Mouse (Mus musculus) thymus, postnatal 4 days (tissue): ENCODE data around the gene Psrc1.

Experiments used
- DNase-seq: peaks from one replicate; pipeline ENCODE4 v3.0.0; 2021

Gene Psrc1

DNA sequence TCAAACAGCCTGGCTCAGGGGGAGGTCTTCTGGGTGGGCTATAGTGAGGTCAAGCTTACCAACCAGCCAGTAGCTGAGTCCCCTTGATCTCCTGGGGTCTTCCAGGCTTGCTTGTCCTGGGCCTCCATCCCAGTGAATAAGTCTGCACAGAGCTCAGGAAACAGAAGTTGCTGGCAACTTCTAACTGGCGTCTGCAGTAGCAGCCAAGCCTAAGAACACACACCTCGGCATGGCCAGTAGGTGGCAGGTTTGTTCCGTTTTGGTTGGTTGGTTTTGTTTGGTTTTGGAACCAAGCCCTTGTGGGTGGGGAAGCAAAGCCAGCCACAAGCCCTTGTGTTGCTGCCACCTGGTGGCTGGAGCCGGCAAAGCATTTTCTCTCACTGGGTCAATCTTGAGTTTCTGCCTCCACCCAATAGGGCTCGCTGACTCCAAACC lies 5.5 kb downstream of the Psrc1 start:
- peak; percentile 98 for DNase-seq

DNA sequence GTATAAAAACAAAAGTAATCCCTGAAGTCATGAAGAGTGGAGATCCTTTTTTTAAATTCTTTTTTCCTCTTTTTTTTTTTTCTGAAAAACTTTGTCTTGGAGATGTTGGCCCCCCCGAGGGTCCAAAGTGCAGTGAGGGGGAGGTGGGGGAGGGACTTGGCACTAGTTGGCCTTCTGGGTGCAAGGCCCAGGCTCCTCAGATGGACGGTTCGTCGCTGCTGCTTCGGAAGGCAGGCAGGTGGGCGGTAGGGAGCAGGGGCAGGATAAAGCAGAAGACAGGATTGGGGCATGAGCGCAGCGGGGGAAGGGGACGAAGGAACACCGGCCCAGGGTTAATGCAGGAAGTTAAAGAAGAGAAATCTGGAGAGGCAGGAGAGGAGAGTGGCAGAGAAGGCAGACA lies 8.7 kb downstream of the Psrc1 start:
- DNase-seq = peak; percentile 9

DNA sequence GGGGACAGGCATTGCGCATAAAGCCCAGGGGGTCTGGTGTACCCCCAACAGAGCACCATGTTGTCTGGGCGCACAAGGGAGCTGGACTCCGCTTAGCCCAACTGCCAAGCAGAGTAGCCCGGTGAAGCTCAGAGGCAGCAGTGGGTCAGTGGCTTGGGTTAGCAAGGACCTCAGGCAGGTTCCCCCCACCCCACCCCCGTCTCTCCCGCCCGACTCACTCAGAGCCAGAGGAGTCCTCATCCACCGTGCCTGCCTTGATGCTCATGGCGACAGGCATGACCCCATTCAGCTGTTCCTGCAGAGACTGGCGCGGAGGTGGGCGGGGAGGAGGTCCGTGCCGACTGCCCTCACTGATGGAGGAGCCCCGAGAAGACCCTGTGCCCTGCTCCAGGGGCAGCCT lies 9.2 kb downstream of the Psrc1 start:
- peak; percentile 5 for DNase-seq

DNA sequence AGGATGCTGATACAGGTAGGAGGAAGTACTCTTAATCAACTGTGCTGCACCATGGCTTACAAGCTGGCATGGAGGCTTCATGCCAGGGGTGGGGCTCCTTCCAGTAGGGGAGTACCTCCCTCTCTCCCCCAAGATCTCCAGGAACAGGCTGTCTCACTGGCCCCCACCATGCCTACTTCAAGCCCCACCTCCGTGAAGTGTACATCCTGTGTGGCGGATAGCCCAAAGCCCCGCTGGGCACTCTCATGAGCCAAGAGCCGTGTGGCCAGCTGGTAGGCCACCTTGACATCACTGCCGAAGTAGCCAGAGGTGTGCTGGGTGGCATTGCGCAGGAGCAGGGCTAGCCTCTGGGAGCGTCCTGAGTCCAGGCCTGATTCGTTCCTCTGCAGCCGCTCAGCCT lies 14.6 kb downstream of the Psrc1 start:
- DNase-seq = no peak

DNA sequence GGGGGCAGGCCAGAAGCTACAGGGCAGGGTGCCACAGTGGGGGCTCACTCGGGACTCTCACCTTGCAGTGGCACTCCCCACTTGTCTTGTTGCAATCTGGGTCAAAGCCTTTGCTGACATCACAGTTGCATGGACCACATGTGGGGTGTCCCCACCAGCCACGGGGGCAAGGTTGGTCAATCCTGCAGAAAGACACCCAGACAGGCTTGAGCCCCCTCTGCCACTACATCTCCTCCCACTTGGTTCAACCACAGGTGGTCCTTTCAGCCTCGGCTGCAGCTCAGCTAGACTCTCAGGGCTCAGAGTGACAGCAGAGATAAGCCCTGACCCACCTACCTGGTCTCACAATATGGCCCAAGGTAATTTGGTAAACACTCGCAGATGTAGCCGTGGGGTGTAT lies 16.8 kb downstream of the Psrc1 start:
- no peak for DNase-seq

DNA sequence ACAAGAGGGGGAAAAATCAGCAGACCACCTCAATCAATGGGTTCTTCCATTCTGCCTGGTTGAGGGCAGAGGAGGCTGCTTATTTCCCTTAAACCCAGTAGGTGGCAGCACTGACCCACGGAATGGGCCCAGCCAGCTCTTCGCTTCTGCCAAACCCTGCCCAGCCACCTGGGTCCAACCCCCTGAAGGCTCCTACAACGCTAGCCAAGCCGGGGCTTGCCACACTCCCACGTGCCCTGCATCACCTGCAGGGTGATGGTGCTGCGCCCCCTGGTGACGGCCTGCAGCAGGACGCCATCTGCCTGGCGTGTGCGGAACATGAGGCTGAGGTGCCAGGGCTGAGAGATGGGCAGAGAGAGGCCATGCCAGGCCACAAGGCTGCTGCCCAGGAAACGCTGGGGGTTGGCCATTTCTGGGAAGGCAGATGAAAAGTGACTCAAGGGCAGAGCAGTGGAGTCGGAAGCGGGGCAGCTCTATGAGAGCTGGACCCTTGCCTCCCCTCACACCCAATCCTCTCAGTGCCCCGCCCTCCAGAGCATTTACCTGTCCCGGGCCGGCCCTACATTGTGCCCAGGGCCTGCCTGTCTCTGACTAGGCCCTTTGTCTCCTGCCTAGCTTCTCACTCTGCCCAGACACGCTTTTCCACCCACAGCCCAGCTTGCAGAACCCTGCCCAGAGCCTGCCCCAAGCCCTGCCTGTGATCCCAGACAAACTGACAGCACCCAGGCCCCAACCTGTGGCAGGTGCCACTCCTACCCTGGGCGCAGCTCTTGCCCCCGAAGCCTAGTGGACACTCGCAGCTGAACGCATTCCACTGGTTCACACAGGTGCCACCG lies 18.3 kb downstream of the Psrc1 start:
- DNase-seq = peak; percentile 98

DNA sequence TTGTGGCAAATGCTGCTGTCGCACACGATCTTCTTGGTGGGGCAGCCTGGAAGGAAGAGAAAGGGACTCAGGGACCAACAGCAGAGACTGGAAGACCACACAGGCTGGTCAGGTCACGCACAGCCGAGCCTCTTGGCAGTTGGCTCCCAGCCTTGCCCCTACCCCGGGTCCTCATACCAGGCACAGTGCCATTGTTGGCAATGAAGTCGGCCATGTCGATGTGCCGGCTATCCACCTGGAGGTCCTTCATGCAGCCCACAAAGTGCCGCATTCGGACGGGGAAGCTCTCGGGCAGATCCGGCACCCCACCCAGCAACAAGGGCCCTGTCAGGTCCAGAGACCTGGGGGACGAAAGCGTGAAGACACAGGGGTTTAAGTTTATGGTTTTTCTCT lies 18.9 kb downstream of the Psrc1 start:
- no peak for DNase-seq

DNA sequence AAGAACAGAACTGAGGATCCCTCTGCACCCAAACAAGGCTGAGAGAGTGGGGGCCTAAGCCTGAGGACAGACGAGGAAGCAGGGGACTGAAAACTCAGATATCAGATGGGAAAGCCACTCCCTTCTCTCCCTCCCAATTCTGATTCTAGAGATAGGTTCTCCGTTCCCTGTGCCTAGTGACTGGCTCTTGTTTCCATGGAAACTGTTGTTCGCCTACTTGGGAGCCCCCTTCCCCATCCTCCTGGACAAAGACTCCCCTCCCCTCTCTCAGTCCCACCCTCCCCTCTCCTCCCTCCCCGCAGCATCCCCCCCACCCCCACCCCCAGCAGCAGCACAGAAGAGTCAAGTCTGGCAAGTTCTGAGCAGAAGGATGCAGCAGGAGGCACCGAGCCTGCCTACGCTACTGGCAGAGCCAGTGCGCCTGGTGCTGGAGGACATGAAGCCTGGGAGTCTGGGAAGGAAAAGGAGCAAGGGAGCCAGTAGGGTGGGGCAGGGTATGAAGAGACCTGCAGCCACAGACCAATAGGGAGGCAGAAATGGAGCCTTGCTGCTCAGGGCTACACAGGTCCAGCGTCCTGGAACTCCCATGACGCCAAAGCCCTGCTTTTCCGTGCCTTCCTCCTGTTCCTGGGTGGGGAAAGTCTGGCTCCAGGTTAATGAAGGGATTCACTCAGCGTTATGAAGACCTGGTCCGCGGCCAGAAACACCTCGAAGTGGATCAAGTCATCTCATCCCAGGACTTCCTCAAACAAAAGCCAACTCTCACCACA lies 22.1 kb downstream of the Psrc1 start:
- DNase-seq = no peak

DNA sequence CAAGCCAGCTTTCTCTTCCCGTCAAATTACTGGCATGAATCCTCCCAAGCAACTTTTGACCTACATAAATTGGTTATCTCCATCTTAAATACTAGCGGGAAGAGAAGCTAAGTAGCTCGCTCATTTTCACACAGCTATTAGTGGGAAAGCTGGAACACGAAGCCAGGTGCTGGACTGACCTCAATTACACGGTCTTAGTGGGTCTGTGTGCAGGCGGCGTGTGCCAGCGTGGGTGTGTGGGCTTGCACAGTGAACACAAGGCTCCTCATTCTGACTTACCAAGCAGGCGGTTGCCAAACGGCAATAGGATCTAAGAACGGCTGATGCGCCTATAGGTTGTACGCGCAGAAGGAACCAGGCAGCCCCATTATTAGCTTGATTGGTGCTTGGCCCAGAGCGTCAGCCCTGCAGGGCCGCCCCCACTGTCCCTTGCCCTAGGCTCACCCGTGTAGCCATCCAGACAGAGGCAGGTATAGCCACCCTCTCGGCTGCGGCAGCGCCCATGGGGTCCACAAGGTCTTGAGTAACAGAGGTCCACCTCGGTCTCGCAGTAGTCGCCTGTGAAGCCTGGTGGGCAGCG lies 22.8 kb downstream of the Psrc1 start:
- DNase-seq = no peak

DNA sequence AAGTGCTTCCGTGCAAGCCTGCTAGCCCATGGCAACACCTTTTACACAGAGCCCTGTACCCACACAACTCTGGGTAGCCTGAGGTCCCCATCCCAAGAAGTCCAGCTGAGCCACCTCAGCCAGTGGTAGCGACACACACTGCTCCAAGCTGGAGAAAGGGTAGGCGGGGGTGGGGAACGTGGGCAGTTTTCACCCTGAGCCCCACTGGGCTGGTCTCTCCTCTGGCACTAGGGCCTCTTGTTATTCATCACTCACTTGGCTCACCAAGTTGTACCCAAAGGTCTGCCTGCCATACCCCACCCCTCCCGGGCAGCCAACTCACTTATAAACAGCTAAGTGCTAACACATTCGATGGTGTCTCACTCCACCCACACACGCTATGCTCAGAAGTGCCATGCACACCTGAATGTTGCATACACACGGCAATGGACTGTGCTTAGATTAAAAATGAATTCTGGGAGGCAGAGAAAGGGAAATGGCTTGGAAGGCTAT lies 24.9 kb downstream of the Psrc1 start:
- no peak for DNase-seq

DNA sequence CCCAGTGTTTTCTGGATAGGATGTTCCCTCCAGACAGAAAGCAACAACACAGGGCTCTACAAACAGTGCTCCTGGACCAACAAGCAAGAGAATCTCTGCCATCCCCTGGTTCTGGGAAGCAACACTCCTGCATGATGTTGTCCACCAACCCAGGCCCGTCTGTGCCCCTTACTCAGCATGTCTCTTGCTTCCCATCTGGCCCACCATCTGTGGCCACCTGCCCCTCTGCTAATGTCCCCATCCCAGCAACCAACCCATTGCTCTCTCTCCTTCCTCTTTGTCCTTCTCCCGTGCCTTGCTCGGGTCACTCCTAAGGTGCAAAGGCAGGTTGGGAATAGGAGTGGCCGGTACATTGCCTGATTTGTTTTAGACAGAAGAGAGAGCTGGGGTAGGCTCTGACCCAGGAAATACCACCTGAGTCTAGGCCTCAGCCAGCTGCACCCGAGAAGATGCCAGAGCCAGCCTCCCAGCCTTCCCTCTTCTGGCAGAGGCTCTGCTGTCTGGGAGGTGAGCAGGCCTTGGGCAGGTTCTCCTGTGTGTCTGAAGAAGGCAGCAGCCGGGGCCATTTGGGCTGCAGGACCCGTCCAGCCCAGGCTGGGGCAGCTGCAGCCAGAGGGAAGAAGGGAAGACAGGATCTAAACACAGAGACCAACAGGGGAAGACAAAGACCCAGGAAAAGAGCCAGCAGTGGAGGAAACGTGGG lies 26.2 kb downstream of the Psrc1 start:
- no peak for DNase-seq

DNA sequence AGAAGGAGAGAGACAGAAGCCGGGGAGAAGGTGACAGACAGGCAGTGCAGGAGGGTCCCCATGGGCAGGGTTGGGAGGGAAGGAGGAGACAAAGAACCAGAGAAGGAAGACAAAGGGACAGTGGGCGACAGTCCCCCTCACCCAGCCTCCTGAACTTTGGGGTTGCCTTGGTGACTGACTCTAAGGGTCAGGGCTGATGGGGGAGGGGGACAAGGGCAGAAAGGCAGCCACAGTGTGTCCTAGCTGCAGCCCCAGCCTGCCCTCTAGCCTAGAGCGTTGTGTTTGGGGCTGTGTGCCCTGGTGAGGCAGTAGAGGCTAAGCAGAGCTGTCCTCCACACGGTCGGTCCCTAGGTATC lies 26.7 kb downstream of the Psrc1 start:
- DNase-seq = no peak

DNA sequence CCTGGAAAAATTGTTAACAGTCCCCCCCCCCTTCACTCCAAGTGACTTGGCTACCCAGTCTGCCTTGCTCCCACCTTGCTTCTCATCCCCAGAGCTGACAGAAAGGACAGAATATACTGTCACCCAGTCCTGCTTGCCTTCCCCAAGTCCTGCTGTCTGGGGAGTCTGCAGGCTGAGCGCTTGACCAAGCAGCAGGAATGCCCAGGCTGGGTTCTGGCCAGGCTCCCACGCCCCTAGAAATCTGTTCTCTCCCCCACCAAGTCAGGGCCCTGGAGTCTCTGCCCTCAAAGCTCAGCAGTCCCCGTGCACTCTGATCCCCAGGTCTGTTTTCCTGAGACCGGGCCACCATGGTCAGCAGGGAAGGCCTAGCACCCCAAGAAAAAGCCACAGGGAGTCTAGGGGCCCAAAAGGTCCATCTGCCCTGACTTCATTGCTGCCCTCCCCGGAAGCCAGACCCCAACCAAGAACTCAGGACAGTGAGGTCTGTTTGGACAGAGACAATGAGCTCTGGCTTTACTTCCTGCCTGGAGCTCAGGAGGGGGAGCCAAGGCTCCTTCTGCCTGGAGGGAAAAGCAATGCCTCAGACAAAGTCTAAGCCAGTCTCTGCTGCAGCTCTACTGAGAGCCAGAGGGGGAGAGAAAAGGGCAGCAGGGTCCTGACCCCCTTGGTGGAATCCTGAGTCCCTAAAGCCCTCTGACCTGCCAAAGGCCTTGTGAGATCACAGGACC lies 27.6 kb downstream of the Psrc1 start:
- no peak for DNase-seq

DNA sequence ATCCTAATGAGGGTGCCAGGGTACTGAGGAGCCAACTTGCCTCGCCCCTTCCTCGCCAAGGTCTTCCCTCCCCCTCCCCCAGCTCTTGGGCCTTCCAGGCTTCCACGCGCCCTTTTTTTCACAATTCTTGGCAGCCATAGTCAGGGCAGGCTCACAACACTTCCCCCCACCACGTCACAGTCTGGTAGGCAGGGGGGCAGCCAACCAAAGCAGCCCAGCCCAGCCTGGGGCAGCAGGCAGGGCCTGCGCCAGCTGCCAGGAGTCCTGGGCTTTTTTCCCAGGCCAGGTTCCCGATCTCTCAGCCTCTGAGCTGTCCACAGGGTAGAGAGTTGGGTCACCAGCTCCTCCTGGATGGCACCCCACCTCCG lies 28.1 kb downstream of the Psrc1 start:
- no peak for DNase-seq

DNA sequence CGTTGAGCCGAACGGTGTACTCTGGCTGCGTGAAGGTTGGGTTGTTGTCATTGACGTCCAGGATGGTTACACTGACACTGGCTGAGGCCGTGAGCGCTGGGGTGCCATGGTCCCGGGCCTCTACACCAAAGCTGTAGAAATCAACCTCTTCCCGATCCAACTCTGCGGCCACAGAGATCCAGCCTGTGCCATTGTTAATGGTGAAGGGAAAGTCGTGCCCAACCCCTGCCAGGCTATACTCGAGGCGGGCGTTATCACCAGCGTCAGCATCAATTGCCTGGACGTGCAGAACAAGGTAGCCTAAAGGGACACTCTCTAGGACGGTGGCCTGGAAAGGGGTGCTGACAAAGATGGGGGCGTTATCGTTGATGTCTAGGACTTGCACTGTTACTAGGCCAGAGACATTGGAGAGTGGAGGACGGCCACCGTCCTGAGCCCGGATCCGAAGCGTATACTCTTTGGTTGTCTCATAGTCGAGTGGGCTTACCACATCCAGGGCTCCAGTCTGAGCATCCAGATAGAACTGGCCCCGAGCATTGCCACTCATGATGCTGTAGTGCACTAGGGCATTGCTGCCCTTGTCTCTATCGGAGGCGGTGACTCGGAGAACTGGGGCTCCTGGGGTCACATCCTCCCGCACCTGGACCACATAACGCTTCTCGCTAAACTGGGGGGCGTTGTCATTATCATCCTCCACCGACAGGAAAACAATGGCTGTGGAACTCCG lies 30.2 kb downstream of the Psrc1 start:
- DNase-seq = no peak

DNA sequence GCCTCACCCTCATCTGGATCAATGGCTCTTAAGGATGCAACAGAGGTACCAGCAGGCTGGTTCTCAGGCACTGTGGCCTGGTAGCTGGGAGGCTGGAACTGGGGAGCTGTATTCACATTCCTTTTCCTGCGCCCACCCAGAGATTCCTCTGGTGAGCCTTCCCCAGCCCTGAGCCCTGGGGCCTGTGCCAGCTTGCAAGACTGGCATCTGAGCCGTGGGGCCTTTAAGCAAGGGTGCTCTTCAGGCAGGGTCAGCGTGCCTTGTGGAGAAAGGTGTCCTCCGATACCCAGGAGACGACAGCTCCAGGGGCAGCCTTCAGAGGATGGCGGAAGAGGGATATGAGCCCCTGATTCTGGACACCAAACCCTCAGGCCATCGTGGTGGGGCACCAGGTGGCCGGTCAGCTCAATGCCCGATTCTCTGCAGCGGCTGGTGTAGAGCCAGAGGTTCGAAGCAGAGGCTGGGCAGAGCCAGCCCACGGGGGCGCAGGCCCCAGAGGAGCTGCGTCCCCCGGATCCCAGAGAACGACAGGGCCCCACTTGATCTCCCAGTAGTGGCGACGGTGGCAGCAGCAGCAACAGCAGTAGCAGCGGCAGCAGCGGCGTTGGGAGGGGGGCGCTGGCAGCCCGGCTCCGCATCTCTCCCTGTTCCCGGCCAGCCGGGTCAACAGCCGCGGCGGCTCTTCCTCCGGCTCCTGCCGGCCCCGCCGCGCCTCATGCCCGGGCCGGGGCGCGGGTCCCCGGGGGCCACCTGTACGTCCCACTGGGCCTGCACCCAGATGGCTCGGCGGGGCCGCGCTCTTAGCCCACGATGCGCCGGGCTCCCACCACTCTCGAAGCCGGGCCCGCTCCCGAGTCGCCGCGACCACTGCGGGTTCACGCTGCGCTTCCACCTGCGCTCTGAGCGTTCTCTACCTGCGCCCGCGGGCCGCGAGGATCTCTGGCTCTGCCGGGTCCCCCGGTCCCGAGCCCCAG lies 31.5 kb downstream of the Psrc1 start, which contains the start of gene Celsr2:
TSS of gene Celsr2 (minus strand) at position 696 of the 974 bp plus-strand sequence.
- peak; percentile 72 for DNase-seq

DNA sequence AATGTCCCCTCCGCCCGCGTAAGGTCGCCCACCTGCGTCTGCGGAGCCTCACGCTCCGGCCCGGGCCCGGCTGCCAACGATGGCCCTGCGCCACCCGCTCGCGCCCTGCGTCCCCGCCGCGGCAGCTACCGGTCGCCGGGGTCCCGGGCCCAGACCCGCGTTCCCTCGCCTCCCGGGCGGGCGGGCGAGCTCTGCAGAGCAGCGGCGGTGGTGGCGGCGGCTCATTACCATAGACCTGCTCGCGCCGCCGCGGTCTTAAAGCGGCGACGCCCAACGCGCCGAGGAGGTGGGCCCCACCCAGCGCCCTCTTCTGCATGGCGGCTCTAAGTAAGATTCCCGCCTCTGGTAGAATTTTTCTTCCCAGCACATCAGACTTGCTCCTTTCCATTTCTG lies 32.2 kb downstream of the Psrc1 start:
- DNase-seq = peak; percentile 91

DNA sequence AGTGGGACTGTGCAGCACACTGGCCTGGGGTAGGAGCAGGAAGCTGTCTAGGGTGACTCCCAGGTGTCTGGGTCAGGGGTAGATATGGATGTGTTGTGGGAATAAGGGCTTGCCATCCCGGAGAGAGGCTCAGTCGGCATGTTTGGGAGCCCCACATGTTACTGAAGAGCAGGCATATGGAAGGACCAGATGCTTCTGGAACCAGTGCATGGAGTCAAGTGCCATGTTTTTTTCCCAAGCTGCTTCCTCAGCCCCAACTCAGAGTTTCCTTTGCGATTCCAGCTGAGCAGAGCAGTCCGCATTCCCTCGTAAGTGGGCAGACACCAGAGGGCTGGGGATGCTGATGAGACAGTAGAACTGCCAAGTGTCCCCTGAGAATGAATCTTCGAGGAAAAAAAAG lies 39.4 kb downstream of the Psrc1 start:
- no peak for DNase-seq

DNA sequence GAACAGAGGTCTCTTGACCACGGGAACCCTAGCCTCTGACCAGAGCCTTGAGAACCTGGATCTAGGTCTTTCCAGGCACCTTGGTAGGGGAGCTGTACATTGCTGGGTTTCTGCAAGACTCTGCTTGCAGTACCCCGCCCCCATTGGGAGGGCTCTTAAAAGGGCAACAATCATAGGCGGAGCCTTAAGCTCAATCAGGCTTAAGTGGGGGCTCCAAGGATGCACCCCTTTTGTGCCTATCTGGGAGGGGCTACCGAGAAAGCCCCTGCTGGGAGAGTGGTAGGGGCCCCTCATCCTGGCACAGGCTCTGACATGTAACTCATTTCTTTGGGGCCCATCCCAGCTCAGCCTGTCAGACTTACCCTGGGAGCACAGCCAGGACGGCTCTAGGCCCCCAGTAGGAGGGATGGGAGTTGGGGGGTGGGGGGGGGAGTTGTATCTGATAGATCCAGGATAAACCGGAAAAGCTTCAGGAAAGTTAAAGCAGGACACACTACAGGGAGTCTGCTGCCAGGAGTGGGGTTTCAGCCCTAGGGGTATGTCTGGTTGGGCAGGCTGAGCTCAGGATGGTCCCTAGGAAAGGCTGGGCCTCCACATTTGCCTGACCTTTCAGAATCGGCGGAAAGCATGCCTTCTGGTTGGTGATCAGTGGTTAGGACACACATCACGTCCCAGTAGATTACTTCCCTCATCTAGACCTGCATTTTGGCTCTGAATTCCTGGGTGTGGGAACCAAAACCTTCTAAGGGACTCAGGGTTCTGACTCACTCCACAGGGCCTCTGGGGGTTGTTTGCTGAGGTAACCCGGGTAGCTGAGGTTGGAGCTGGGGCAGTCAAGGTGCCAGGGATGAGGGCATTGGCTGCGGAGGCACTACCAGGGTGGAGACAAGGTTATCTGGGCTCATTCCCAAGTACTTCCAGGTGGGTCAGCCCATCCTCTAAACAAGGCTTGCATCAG lies 40.5 kb downstream of the Psrc1 start:
- DNase-seq = peak; percentile 71
